Mouse (Mus musculus) lung, embryonic 15.5 days (tissue): ENCODE measurements at regions not wholly inside any gene's neighbourhood (a gene's known extent, or its start where the extent isn't known, plus 50 kb on each side); places are given as distances from the start of the nearest gene placed in this dataset.

Experiments
- ATAC-seq: fragments of 200-750 bp; cut with Nextera tagmentation; 2 replicates; pipeline ENCODE4 v1.8.0; 2017; ENCODE audit warnings: moderate number of reproducible peaks, borderline replicate concordance; ENCODE audit not compliant: low FRiP score, low TSS enrichment; ENCODE audit errors: extremely low read depth
- H3K27ac ChIP-seq: fragments of 300-500 bp; sonication (generic); 2 replicates; pipeline ENCODE4 v1.5.1; 2015; ENCODE audit warnings: moderate library complexity, mild to moderate bottlenecking, inconsistent platforms
- H3K27me3 ChIP-seq: fragments of 300-500 bp; sonication (generic); 2 replicates; pipeline ENCODE4 v1.6.1; 2015; ENCODE audit warnings: inconsistent platforms
- H3K36me3 ChIP-seq: fragments of 300-500 bp; sonication (generic); 2 replicates; pipeline ENCODE4 v1.6.1; 2015; ENCODE audit warnings: inconsistent platforms
- H3K4me1 ChIP-seq: fragments of 300-500 bp; sonication (generic); 2 replicates; pipeline ENCODE4 v1.6.1; 2015; ENCODE audit warnings: inconsistent platforms
- H3K4me2 ChIP-seq: fragments of 300-500 bp; sonication (generic); 2 replicates; pipeline ENCODE4 v1.6.1; 2015; ENCODE audit warnings: inconsistent platforms, mild to moderate bottlenecking, moderate library complexity
- H3K4me3 ChIP-seq: fragments of 300-500 bp; sonication (generic); 2 replicates; pipeline ENCODE4 v1.5.1; 2015; ENCODE audit warnings: mild to moderate bottlenecking, inconsistent platforms
- H3K9ac ChIP-seq: fragments of 300-500 bp; sonication (generic); 2 replicates; pipeline ENCODE4 v1.6.1; 2015; ENCODE audit warnings: inconsistent platforms
- H3K9me3 ChIP-seq: fragments of 300-500 bp; sonication (generic); 2 replicates; pipeline ENCODE4 v1.6.1; 2016; ENCODE audit warnings: inconsistent platforms
- WGBS: fragments of 180-500 bp; shearing (Covaris S2); methylation state at CpG from one replicate; pipeline ENCODE4 v1.1.7; 2015; 5-methylcytosine and 5-hydroxymethylcytosine counted together

GRCm38 (mm10) chrX:10397257-10397656 lies 87.7 kb upstream of the Tspan7 start:
- H3K36me3 ChIP-seq, result no peaks in the 10 kb centered on the region
- no peaks in the 10 kb centered on the region for H3K27me3 ChIP-seq
- no peak for ATAC-seq
- no peaks in the 10 kb centered on the region for H3K9me3 ChIP-seq
- no peak overlapping the region for H3K27ac ChIP-seq
- no peaks in the 10 kb centered on the region for H3K4me1 ChIP-seq
- WGBS, result 61% methylated on average over 2 of the region's 2 CpGs
- H3K4me3 ChIP-seq, result no peak overlapping the region
- no peak overlapping the region for H3K4me2 ChIP-seq
- no peak overlapping the region for H3K9ac ChIP-seq

- 52% methylated on average over 4 of the region's 4 CpGs for WGBS
- Histone ChIP-seq H3K27me3 (no peaks in the 10 kb centered on the region), H3K9ac (no peak overlapping the region), H3K4me1 (no peaks in the 10 kb centered on the region), H3K4me3 (no peak overlapping the region), H3K36me3 (no peaks in the 10 kb centered on the region), H3K9me3 (no peaks in the 10 kb centered on the region), H3K4me2 (no peak overlapping the region), H3K27ac (no peak overlapping the region)
- ATAC-seq, result no peak
These were observed 73.7 kb upstream of the Tspan7 start for GRCm38 (mm10) chrX:10411238-10411637.

GRCm38 (mm10) chrX:10422440-10422839 lies 62.5 kb upstream of the Tspan7 start:
- Histone ChIP-seq H3K4me2 (no peak overlapping the region), H3K27me3 (no peaks in the 10 kb centered on the region), H3K9me3 (no peaks in the 10 kb centered on the region), H3K36me3 (no peaks in the 10 kb centered on the region), H3K27ac (no peak overlapping the region), H3K4me1 (no peaks in the 10 kb centered on the region), H3K4me3 (no peak overlapping the region), H3K9ac (no peak overlapping the region)
- ATAC-seq, result peak; percentile 82
- WGBS, result 31% methylated on average over 2 of the region's 2 CpGs
